Mouse (Mus musculus) megakaryocyte, embryonic 14.5 days (primary cell): ENCODE results near the gene Rgs8.

ENCODE experiments used
- FLI1 ChIP-seq: IDR thresholded peaks from 2 replicates; pipeline ENCODE4 v1.6.1; 2012; ENCODE audit warnings: low read length, inconsistent platforms, mixed read lengths
- GATA1 ChIP-seq: IDR thresholded peaks from 3 replicates; pipeline ENCODE4 v1.6.1; 2012; ENCODE audit warnings: mixed read lengths, low read length, inconsistent platforms, borderline replicate concordance

DNA sequence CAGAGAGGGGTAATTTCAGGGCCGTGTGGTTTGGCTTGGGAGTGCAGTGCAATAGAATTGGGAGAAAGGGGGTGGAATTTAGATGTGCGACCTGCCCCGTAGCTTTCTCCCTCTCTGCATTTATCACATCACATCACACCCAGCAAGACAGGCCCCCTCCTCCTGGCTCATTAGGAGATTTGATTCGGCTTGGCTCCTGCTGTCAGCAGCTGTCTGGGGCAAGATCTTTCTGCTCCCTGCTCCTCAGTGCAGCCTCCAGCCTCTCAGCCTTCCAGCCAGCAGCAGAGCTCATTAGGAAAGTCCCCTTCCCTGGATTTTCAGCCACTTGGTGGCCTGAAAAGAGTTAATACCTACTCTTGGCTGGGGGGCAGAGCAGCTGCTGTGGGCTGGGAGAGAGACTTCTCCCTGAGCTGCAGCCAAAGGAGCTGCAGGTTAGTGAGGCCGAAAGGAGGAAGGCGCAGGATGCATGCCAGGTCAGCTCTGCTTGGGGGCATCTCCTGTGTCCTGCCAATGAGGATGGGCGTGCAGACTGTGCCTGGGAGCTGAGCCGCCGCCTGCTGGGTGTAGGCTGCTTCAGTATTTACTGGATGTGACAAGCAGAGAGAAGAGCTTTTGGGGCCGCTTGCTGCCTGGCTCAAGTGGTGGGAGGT is 12.4 kb downstream of the Rgs8 start:
- TF ChIP-seq GATA1 (no peak), FLI1 (no peak)
